Comparison of ENCODE assay signal across 7 mouse cellular contexts in the genomic region with DNA sequence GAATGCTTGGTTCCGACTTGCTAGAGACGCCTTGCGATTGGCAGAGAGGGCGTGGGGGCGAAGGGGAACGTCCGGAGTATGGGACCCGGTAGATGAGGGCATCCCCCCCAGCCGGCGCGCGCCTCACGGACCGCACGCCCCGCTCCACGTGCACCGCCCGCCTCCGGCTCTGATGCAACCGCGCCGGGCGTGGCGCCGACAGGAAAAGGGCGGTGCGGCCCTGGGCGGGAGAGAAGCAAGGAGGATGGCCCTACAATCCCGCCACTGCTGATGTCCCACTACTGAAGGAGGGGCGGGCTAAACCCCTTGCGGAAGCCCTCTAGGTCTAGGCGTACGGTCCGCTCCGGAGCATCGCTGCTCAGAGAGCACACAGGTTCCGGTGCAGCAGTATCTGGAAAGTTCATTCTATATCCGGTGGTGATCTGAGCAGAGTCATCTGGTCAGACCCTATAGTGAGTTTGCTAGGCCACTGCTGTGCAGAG. TPM values are rescaled to one million over a fixed set of nuclear protein-coding genes. Genes with fewer than 3 reads are reported as not detected.
DNase-seq lines count a peak whose midpoint lies in the region; ATAC-seq lines count a peak whose summit lies in the region.

No protein-coding gene starts in this region.

- H3K27me3 ChIP-seq in intestine, embryonic 15.5 days (replicated peaks): no peaks in the 10 kb centered on the region
- H3K27me3 ChIP-seq in midbrain, embryonic 11.5 days (ENCODE audit: control insufficient read depth, insufficient read depth, low read length): no peaks in the 10 kb centered on the region

- no peaks in the 10 kb centered on the region for H3K36me3 ChIP-seq in intestine, embryonic 15.5 days
- H3K36me3 ChIP-seq in midbrain, embryonic 11.5 days (ENCODE audit: control insufficient read depth, insufficient read depth, low read length): no peaks in the 10 kb centered on the region; the same call in 1 of the 2 replicates

- peak overlapping the region; percentile 97 for H3K27ac ChIP-seq in intestine, embryonic 15.5 days
- peak overlapping the region; percentile 85 for H3K27ac ChIP-seq in midbrain, embryonic 11.5 days (ENCODE audit: low read depth, low read length)

- intact Hi-C loops in gastrocnemius, postnatal 36 days (cut with DNase I): no loop called here
- intact Hi-C loops in left cerebral cortex, postnatal 4 days (cut with DNase I): no loop called here

- no peaks in the 10 kb centered on the region for H3K9me3 ChIP-seq in intestine, embryonic 15.5 days
- no peaks in the 10 kb centered on the region for H3K9me3 ChIP-seq in midbrain, embryonic 11.5 days (ENCODE audit: control insufficient read depth, low read length)

- H3K4me3 ChIP-seq in intestine, embryonic 15.5 days (replicated peaks): peak overlapping the region; percentile 75
- H3K4me3 ChIP-seq in midbrain, embryonic 11.5 days (ENCODE audit: low read depth, low read length): peak overlapping the region; percentile 66

- WGBS in intestine, embryonic 15.5 days: under 1% methylated on average over 39 of the region's 39 CpGs
- under 1% methylated on average over 33 of the region's 39 CpGs for WGBS in midbrain, embryonic 11.5 days

- peak overlapping the region; percentile 87 for H3K4me2 ChIP-seq in intestine, embryonic 15.5 days (replicated peaks)
- peak overlapping the region; percentile 61 for H3K4me2 ChIP-seq in midbrain, embryonic 11.5 days

- peak; percentile 89 for ATAC-seq in intestine, embryonic 15.5 days
- peak; percentile 87 for ATAC-seq in midbrain, embryonic 11.5 days (ENCODE audit: low FRiP score)

- H3K4me1 ChIP-seq in intestine, embryonic 15.5 days (replicated peaks): peaks cover 17% of the 10 kb centered on the region
- H3K4me1 ChIP-seq in midbrain, embryonic 11.5 days (ENCODE audit: control insufficient read depth, insufficient read depth, low read length): peaks cover 2% of the 10 kb centered on the region; the same call in 1 of the 2 replicates

- peak; percentile 93 for DNase-seq in adrenal gland, adult 2 months
- peak; percentile 77 for DNase-seq in embryo, embryonic 11.5 days (ENCODE audit: low read depth, low spot score)
- peak; percentile 78 to 86 for DNase-seq in gastrocnemius, postnatal 36 days
- DNase-seq in left cerebral cortex, postnatal 4 days: peak; percentile 89
- peak; percentile 97 for DNase-seq in midbrain, embryonic 11.5 days (ENCODE audit: low spot score, missing footprints)
- DNase-seq in right cerebral cortex, postnatal 4 days: peak; percentile 84

- H3K9ac ChIP-seq in intestine, embryonic 15.5 days: peak overlapping the region; percentile 89
- H3K9ac ChIP-seq in midbrain, embryonic 11.5 days (ENCODE audit: low read length): peak overlapping the region; percentile 75

RNA-seq across cellular contexts. Expression of a gene that starts 0.7 kb away (rescaled TPM):
- 1 to 10 TPM; 2.7 to 5.4 TPM for total RNA-seq in adrenal gland, adult 2 months (2021)
- 1.8 and 2.3 TPM in 2 replicates for polyA plus RNA-seq in adrenal gland, adult 2 months (2012; rRNA removed)
- total RNA-seq in gastrocnemius, postnatal 36 days (2021): under 1 TPM; 0.72 to 0.74 TPM
- polyA plus RNA-seq in intestine, embryonic 15.5 days (2015; fragmentation: Nextera tagmentation; extraction: Ambion mirVana): 20.2 and 21.7 TPM in 2 replicates
- 10 to 100 TPM; 10.9 to 11.2 TPM for total RNA-seq in left cerebral cortex, postnatal 4 days (2021)
- 15.1 and 15.4 TPM in 2 replicates for polyA plus RNA-seq in midbrain, embryonic 11.5 days (2014; fragmentation: Nextera tagmentation; extraction: Ambion mirVana)

Comparison
In these comparisons a context has a peak if more than half of its experiments do, and no peak if none do; other contexts are left out.
1. Peak in every context shown above with its lines: DNase-seq, ATAC-seq, H3K4me3 ChIP-seq and H3K27ac ChIP-seq.